28 mouse cellular contexts compared by ENCODE assay signal in genomic region chr2:46055729-46056128, GRCm38 (mm10).
DNase-seq lines count a peak whose midpoint lies in the region; ATAC-seq and TF ChIP-seq lines count a peak whose summit lies in the region.
"Had no signal": no experiment of that assay in that cellular context is flagged by ENCODE, and none has a peak within 500 bp of the region (broad histone marks: within the 10 kb centered on the region; RNA-seq: fewer than 3 reads in every experiment).

No protein-coding gene starts in this region.

- H3K27ac ChIP-seq in heart, embryonic 12.5 days (ENCODE audit: poor library complexity, severe bottlenecking) = no peak overlapping the region
- H3K27ac ChIP-seq in heart, postnatal 0 days (ENCODE audit: low read depth) = no peak overlapping the region
- H3K27ac ChIP-seq: embryonic facial prominence, embryonic 13.5 days; forebrain, embryonic 10.5 days; hindbrain, embryonic 10.5 days; hindbrain, embryonic 15.5 days; liver, embryonic 14.5 days; lung, embryonic 15.5 days; midbrain, embryonic 12.5 days had no signal

- no peaks in the 10 kb centered on the region for H3K27me3 ChIP-seq in heart, embryonic 12.5 days (replicated peaks)
- H3K27me3 ChIP-seq in heart, postnatal 0 days (ENCODE audit: control insufficient read depth, insufficient read depth, low read length) = no peaks in the 10 kb centered on the region
- H3K27me3 ChIP-seq: embryonic facial prominence, embryonic 13.5 days; hindbrain, embryonic 15.5 days; lung, embryonic 15.5 days; midbrain, embryonic 12.5 days; Patski had no signal

- 0 out of 2 replicates have a peak overlapping the region, but pooled peaks have one; percentile 15 for H3K4me3 ChIP-seq in heart, embryonic 12.5 days
- peak overlapping the region; percentile 28 for H3K4me3 ChIP-seq in heart, postnatal 0 days (ENCODE audit: low read depth, low read length)
- H3K4me3 ChIP-seq: embryonic facial prominence, embryonic 13.5 days; forebrain, embryonic 10.5 days; hindbrain, embryonic 10.5 days; hindbrain, embryonic 15.5 days; lung, embryonic 15.5 days; midbrain, embryonic 12.5 days had no signal

- peak overlapping the region; percentile 49 for H3K4me2 ChIP-seq in heart, embryonic 12.5 days
- peak overlapping the region; percentile 52 for H3K4me2 ChIP-seq in heart, postnatal 0 days (ENCODE audit: low read depth, low read length)
- H3K4me2 ChIP-seq: embryonic facial prominence, embryonic 13.5 days; hindbrain, embryonic 15.5 days; lung, embryonic 15.5 days; midbrain, embryonic 12.5 days had no signal

- no peak for TF ChIP-seq EP300 in heart, postnatal 0 days (IDR thresholded peaks at IDR 0.05; ENCODE audit: low read depth)

- ATAC-seq in heart, embryonic 12.5 days (ENCODE audit: insufficient number of reproducible peaks, low FRiP score) = no peak
- no peak for ATAC-seq in heart, postnatal 0 days (ENCODE audit: insufficient read depth, low read depth)
- ATAC-seq in activated CD4-positive, CD25-positive, alpha-beta regulatory T cell, adult 4 months = no peak
- ATAC-seq in CD4-positive, CD25-positive, alpha-beta regulatory T cell, adult 4 months = no peak
- ATAC-seq: inflammation-experienced regulatory T-cells, adult 6 months; Patski had no signal

- no peak for DNase-seq in heart, postnatal 25 days (ENCODE audit: low spot score)
- DNase-seq in heart, postnatal 0 days (ENCODE audit: low spot score) = no peak
- no peak for DNase-seq in heart, postnatal 4 days
- DNase-seq in 416B (ENCODE audit: low read depth) = peak; percentile 20
- peak; percentile 5 for DNase-seq in Muller cell, postnatal 12 days (ENCODE audit: inconsistent ontology term)
- DNase-seq: adrenal gland, postnatal 25 days; cerebellum, adult 11-12 months; cerebellum, adult 9-11 months; gastrocnemius, postnatal 25 days; heart, adult 11 months; kidney, adult 11 months; kidney, postnatal 14 days; layer of hippocampus, adult 9-11 months; liver; thymus, postnatal 4 days had no signal

- H3K4me1 ChIP-seq in heart, embryonic 12.5 days (replicated peaks) = peaks cover 4% of the 10 kb centered on the region; the same call in 1 of the 2 replicates
- H3K4me1 ChIP-seq in heart, postnatal 0 days (ENCODE audit: control insufficient read depth, insufficient read depth) = 0 out of 2 replicates have a peak, but pooled peaks cover 4% of the 10 kb centered on the region
- H3K4me1 ChIP-seq: hindbrain, embryonic 10.5 days; hindbrain, embryonic 15.5 days; lung, embryonic 15.5 days; midbrain, embryonic 12.5 days had no signal

- H3K9me3 ChIP-seq in heart, embryonic 12.5 days (replicated peaks) = no peaks in the 10 kb centered on the region
- no peaks in the 10 kb centered on the region for H3K9me3 ChIP-seq in heart, postnatal 0 days (replicated peaks; ENCODE audit: control insufficient read depth, low read length)
- H3K9me3 ChIP-seq: embryonic facial prominence, embryonic 13.5 days; forebrain, embryonic 10.5 days; G1E; hindbrain, embryonic 10.5 days; hindbrain, embryonic 15.5 days; lung, embryonic 15.5 days; midbrain, embryonic 12.5 days had no signal

- H3K9ac ChIP-seq in heart, embryonic 12.5 days = no peak overlapping the region
- H3K9ac ChIP-seq in heart, postnatal 0 days (replicated peaks; ENCODE audit: low read depth, low read length) = no peak overlapping the region
- H3K9ac ChIP-seq: embryonic facial prominence, embryonic 13.5 days; hindbrain, embryonic 15.5 days; liver, embryonic 14.5 days; lung, embryonic 15.5 days; midbrain, embryonic 12.5 days had no signal

- 70% methylated on average over 8 of the region's 8 CpGs for WGBS in heart, embryonic 12.5 days
- WGBS in heart, postnatal 0 days = 49% methylated on average over 8 of the region's 8 CpGs

- no peaks in the 10 kb centered on the region for H3K36me3 ChIP-seq in heart, embryonic 12.5 days
- no peaks in the 10 kb centered on the region for H3K36me3 ChIP-seq in heart, postnatal 0 days (replicated peaks; ENCODE audit: control insufficient read depth, insufficient read depth, low read length)
- H3K36me3 ChIP-seq: embryonic facial prominence, embryonic 13.5 days; forebrain, embryonic 10.5 days; G1E; hindbrain, embryonic 10.5 days; hindbrain, embryonic 15.5 days; lung, embryonic 15.5 days; midbrain, embryonic 12.5 days had no signal

- intact Hi-C loops in heart, postnatal 25 days (cut with DNase I) = no loop called here

- TF ChIP-seq CTCF in heart, postnatal 0 days (IDR thresholded peaks at IDR 0.05; ENCODE audit: low read depth) = no peak

Comparison
In these comparisons a context has a peak if more than half of its experiments do, and no peak if none do; other contexts are left out.
1. DNase-seq: peak in 416B (single experiment) and Muller cell, postnatal 12 days (single experiment); none in heart, postnatal 25 days (single experiment), heart, postnatal 0 days (single experiment) and heart, postnatal 4 days (single experiment).